Mouse (Mus musculus) testis, postnatal 10 days (tissue): ENCODE results near the gene Dis3l2.

Source experiments
- DNase-seq: peaks from one replicate; pipeline ENCODE4 v3.0.0; 2021; ENCODE audit warnings: low spot score

The Dis3l2 gene

DNA sequence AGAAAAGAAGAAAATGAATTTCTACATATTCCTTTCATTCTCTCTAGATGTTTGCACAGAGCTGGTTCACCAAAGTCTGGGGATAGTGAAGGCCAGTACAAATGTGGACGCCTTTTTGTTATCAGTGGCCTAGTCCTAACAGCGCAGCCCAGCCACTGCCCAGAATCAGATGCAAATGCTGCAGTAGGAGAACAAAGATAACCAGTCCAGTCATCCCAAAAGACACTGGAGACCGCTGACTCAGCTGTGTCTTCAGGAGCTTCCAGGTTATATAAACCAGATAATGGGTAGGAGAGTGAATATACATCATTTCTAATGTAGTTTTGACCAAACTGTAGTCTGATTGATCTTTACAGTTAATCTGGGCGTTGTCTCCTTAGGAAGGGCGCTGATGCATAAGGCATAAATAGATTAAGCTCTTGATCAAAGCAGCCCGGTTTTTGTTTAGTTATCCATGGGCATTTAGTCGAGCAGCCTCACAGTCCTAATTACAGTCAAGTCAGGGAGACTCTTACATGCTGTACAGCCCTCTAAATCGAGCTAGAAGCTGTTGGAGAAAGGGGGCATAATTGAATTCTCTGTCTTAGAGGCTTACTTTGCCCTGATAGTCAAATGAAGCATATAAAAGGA is 212.9 kb downstream of the Dis3l2 start:
- DNase-seq: no peak

- DNase-seq: no peak
Measured at GRCm38 (mm10) chr1:86925776-86926175, 222.2 kb downstream of the Dis3l2 start.

DNA sequence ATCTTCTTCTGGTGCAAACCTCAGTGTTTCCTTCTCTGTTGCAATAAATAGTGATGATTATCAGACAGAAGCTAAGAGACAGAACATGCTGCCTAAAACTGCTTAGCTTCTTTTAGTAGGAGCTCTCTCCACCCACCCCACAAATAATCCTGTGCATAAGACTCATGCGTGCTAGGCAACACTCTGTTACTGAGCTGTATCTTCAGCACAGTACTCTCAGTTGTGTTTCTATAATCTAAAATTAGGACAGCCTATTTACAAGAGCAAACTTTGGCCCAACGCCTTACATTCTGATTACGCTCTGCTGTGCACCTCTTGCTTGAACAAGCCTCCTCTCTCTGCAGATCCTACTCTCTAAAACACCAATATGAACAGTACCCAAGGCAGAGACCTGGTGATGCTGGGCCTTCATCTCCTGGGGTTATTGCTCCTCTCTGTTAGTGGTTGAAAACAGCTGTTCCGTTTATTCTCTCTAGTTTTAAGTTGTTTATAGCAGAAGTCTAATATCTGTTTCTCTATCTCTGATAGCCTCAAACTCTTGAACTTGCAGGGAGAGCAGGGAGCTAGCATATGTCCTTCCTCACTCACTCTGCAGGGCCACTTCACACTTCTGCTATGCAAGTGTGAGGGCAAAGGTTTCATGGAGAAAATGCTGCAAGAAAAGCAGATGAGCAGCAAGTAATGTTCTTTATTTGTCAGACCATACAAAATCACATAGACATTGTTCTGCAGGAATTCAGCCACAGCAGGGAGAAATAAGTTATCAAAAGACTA is 228.2 kb downstream of the Dis3l2 start:
- no peak for DNase-seq

GRCm38 (mm10) chr1:86932810-86933209 is 229.2 kb downstream of the Dis3l2 start:
- DNase-seq: no peak

DNA sequence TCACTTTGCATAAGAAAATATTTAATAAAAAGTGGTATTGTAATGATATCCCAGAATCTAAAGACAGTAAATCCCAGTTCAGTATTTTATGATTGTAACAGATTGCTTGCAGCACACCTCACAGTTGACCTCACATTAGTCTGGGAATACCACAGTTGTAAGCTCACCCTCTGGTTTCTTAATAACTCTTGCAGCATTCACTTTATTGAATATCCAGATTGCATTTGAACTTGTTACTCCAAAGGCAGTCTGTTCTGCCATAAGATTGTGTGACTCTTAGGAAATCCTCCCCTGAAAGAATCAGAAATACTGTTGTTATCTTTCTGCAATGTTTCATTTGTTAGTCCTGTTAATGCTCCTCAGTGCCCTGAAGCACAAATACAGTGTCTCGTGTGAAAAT is 230.0 kb downstream of the Dis3l2 start:
- no peak for DNase-seq

GRCm38 (mm10) chr1:86951501-86952205 is 248.0 kb downstream of the Dis3l2 start:
- DNase-seq: no peak

DNA sequence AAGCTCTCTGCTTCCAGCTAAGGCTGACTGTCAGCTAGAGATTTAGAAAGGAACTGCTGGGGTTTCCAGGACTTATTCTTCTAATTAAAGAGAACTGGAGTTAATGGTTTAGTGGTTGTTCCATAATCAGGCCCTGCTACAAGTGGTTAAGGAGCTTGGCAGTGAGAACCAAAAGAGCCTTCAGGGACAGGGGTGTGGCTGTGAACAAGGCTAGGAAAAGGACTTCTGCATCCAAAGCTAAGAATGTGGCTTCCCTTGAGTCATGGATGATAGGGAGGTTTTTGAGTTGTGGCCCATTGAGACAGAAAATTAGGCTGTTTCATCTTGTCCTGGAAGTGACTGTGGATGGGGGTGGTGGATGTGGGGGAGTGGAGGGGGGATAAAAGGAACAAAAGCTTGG is 252.2 kb downstream of the Dis3l2 start:
- DNase-seq: no peak

GRCm38 (mm10) chr1:86968261-86968964 is 264.8 kb downstream of the Dis3l2 start:
- DNase-seq: peak; percentile 54

GRCm38 (mm10) chr1:86969173-86969725 is 265.6 kb downstream of the Dis3l2 start:
- DNase-seq: peak; percentile 28

DNA sequence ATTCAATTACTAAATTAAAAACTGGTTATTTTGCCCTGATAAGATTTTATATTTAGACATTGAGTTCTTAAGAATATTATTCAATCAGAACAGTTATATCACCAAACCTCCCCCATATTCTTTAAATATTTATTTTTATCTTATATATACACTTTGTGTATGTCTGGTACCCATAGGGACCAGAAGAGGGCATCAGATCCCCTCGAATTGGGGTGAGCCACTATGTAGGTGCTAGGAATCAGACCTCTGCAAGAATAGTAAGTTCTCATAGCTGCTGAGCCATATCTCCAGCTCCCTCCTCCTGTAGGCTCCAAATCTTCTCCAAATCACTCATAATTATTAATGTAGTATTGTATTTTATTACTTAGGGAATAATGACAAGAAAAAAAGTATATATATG is 269.1 kb downstream of the Dis3l2 start:
- DNase-seq: no peak

GRCm38 (mm10) chr1:86977018-86977417 is 273.4 kb downstream of the Dis3l2 start:
- no peak for DNase-seq

DNA sequence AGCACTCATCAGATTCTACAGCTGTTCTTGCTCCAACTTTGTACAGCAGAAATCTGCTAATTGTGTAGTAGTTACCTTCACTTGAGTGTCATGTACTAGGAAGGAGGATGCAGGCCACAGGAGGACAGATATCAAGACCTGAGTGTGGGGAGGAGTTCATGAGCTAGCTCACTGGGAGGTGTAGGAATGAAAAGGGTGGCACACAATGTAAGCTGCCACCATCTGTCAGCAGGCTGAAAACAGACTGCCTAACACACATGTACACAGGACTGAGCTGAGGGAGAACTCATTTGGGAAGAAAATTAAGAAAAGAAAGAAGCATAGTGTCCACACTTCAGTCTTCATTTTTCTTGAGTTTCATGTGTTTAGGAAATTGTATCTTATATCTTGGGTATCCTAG is 282.8 kb downstream of the Dis3l2 start:
- no peak for DNase-seq

GRCm38 (mm10) chr1:86992849-86993248 is 289.2 kb downstream of the Dis3l2 start:
- DNase-seq: no peak

DNA sequence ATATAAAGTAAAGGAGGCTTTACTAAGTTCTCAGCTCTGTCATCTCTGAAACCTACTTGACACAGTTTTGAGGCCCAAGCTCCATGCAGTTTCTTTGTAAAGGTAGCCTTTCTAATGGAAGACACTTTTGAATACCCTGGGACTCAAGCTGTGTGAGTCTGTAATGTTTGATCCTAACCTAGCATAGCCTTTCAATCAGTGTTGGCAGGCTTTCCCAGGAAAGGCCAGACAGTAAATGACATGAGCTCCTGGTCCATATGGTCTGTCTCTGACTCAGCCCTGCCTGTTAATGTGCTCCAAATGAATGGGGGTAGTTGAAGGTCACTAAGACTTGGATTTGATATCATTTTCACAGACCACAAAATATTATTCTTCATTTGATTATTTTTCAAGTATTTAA is 290.4 kb downstream of the Dis3l2 start:
- DNase-seq: no peak

GRCm38 (mm10) chr1:86998051-86998450 is 294.4 kb downstream of the Dis3l2 start:
- DNase-seq: no peak

GRCm38 (mm10) chr1:87001365-87001764 is 297.8 kb downstream of the Dis3l2 start:
- DNase-seq: no peak

- DNase-seq: no peak
Measured at GRCm38 (mm10) chr1:87002545-87003168, 299.0 kb downstream of the Dis3l2 start.

- no peak for DNase-seq
Measured at GRCm38 (mm10) chr1:87003169-87003552, 299.6 kb downstream of the Dis3l2 start.

DNA sequence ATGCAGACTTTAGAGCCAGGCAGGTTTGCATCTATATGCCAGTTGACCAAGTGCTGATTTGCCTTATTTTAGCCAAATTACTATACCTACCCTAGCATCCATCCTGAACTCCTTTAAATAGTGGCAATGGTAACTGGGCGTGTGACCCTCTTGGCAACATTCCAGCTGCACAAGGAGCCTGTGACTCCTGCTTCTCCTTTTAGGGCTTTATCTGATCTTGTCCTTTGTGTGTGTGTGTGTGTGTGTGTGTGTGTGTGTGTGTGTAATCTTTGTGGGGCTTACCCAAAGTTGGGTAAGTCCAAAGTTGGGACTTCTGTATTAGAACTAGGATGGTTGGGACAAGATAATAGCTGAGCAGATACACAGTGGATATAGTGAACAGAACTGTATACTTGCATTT is 302.8 kb downstream of the Dis3l2 start:
- DNase-seq: no peak

GRCm38 (mm10) chr1:87008211-87008610 is 304.6 kb downstream of the Dis3l2 start:
- DNase-seq: no peak

DNA sequence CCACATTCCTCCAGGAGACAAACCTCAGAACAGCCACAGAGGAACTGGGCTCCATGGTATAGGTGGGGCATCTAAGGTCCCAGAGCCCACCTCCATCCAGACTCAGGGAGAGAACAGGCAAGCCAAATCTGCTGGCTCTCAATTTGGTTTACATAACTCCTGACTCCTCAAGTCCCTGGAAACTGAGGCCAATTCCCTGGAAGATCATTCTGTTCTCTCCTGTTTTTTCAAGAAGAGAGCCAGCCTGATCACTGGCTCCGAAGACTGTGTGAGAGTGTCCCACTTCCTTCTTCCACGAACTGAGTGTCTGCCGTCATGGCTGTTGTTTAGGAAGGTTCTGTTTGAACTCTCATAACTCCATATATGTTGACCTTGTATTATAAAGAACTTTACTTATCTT is 305.5 kb downstream of the Dis3l2 start:
- DNase-seq: no peak
